Mouse (Mus musculus): ENCODE data around the gene Tmub1.

DNA sequence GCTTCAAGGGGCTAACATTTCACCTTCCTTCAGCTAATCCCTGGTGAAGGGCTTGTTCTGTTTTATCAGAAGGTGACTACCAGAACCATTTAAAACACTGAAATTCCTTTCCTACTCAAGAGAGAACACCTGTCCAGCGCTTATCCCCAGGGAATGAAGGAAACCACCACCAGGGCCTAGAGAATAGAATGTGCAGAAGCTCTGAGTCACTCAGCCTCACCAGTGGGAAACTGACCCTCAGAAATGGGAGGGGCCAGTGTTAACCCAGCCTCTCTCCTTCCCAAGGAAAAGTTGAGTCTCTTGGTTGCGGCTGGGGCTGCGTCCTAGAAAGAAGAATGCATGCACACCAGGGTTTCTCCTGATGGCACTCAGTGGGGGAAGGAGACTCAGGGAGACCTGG is 7.4 kb upstream of the Tmub1 start:
- TF ChIP-seq CTCF (IDR thresholded peaks at IDR 0.05; ENCODE audit: control insufficient read depth, insufficient read depth, insufficient read length), result no peak
- TF ChIP-seq MYOD1 (IDR thresholded peaks at IDR 0.05; ENCODE audit: control insufficient read depth, insufficient read length, low read depth), result peak; percentile 82
- TF ChIP-seq FOSL1 (IDR thresholded peaks at IDR 0.05; ENCODE audit: insufficient read depth, low read length, poor library complexity, severe bottlenecking), result no peak
- no peak for TF ChIP-seq MAX (IDR thresholded peaks at IDR 0.05)
- no peak for TF ChIP-seq USF1 (IDR thresholded peaks at IDR 0.05; ENCODE audit: low read depth)
- no peak for TF ChIP-seq CEBPB (IDR thresholded peaks at IDR 0.05; ENCODE audit: low read depth)
- no peak for TF ChIP-seq MYOG (IDR thresholded peaks at IDR 0.05; ENCODE audit: control insufficient read depth, extremely low read depth, insufficient read length)
